Mouse (Mus musculus) fibroblast of lung, adult 2 months (primary cell): ENCODE measurements around the gene Igfbp1.

Source experiments
- DNase-seq: peaks from one replicate; pipeline ENCODE4 v3.0.0-alpha.2; 2011; ENCODE audit warnings: low read depth

Igfbp1 gene

DNA sequence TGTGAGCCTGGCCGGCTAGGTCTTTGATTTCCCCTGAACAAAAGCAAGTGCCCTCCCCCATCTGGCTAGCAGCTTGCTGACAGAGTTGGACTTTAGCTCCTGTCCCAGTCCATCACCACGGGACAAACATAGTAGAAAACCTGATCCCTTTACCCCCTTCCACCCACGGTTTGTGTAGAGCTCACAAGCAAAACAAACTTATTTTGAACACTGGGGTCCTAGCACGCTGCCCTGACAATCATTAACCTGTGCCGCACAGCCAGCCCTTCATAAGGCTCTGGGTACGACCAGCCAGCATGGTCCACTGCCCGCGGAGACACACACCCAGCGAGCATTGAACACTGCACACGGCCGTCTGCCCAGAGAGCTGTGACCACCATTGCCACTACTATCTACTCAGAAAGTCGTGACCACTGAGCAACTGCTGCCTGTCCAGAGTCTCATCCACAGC is at the start of gene Igfbp1:
Gene Igfbp1, plus strand, starts transcription at position 292 of the 451 bp plus-strand sequence.
- DNase-seq, result no peak

DNA sequence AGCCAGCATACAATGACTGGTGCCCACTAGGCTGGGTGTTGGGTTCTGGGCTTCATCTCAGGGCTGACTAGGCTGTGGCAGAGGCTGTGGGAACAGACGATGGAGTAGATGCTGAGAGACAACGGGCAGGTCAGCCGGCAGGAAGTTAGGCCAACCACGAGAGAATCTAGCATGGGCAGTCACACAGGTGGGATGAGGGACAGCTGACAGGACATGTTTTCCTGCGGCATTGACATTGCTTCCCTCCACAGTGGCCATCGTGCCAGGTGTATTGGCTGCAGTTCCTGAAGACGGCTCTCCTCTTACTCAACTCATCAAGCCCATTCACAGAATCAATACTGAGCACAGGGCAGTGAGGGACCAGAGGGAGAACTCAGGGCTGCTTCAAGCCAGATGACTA is 49.6 kb upstream of the Igfbp1 start:
- no peak for DNase-seq

DNA sequence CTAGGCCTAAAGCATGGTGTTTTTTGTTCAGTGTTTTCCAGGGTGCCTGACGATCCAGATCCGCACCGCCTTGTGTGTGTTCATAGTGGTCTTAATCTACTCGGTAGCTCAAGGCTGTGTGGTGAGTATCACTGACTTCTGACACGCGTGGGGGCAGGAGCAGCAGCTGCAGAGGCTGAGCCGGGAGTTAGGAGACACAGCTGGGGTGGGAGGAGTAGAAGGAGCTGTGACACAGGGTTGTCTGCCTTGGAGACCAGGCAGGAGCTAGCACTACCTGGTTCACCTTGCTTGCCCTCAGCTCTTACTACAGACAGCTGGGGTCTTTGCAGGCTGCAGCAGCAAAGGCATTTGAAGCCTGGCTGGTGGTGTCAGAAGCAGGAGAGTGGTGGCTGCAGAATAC is 48.1 kb upstream of the Igfbp1 start:
- no peak for DNase-seq

DNA sequence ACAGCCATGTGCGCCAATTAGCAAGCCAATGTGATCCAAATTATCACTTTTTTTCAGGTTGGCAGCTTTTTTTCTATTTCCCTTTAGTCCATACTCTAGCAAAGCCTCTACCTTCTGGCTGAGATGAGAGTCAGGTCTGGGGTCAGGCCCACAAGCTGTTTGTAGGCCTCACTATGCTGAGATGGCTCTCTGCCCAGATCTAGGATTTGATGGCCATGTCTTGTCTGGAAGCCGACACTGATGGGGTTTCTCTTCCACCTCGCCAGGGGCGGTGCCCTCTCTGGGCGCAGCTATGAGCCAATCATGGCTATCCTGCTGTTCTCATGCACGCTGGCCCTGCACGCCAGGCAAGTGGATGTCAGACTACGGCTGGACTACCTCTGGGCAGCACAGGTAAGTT is 47.1 kb upstream of the Igfbp1 start:
- DNase-seq, result no peak

DNA sequence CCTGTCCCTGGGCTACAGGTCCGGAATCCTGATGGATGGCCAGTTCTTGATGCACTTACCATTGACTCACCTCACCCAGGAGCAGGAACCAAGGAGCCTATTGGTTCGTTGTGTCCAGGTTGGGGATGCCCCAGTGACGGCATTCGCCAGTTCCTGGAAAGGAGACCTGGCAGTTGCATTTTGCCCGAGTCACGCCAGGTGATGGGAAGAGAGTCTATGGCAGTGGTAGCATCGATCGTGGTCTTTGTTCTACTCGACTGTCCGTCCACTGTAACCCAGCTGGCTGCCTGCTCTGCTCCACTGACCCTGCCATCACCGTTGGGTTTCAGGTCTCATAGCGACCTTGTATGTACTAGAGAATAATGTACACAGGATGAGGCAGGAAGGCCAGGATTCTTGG is 45.2 kb upstream of the Igfbp1 start:
- DNase-seq, result no peak

DNA sequence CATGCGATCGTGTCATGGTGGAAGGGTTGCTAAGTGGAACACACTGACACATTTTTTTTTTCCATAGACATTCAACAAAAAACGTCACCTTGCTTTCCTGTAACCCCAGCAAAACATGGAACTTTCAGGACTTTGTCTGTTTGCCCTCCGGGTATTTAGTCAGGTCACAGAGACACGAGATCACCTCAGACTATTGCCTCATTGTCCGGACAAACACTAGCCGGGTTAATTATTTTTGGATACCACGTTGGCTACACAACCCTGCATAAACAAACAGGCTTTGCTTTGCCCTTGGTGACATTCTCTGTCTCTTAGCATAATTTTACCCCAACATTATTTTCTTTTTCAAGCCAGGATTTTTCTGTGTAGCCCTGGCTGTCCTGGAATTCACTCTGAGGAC is 44.5 kb upstream of the Igfbp1 start:
- no peak for DNase-seq

DNA sequence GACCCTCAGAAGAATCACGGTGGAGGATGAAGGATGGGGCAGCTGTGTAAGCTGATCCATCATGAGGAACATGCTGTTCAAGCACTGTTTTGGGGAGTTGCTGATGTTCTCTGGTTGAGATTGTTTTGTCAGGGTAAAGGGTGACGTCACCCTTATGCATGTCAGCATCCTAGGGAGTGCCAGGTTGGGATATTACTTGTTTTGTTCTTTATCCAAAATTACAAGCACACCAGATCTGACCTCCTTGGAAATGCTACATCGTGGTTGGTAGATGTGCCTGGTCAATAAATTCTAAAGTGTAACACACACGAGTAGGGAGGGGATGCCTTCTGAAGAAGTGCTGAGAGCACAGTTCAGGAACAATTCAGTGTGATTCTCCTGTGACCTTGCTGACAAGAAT is 41.2 kb upstream of the Igfbp1 start:
- no peak for DNase-seq

DNA sequence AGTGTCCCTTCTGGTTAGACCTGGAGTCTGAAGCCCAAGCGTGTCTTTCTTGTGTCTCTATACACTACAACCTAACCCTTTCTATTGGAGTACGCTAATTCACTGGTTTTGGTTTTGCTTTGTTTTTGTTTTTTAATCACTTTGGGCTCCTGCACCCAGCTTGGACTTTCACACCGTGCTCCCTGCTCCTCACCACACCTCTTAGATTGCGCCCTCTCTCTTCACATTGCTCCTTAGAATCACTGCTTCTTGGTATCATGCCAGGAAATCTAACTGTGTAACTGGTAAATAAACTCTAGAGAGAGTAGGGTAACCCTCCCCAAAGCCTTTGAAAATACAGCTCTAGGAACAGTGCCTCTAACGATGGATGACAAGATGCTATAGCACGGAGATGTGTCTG is 39.4 kb upstream of the Igfbp1 start:
- DNase-seq, result no peak

DNA sequence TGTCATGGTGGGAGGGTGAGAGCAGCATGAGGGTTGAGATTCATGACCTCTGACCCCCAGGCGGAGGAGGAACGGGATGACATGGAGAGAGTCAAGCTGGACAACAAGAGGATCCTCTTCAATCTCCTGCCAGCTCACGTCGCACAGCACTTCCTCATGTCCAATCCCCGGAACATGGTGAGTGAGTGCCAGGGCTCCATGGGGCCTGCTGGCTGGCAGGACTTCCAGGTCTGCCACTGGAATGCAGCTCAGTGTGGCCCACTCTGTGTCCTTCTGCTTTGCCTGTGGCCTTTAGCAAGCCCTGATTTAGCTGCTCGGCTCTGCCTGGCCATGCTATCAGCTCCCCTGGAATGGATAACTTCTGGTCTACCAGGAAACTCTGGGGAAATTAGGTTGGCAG is 37.4 kb upstream of the Igfbp1 start:
- DNase-seq, result no peak

DNA sequence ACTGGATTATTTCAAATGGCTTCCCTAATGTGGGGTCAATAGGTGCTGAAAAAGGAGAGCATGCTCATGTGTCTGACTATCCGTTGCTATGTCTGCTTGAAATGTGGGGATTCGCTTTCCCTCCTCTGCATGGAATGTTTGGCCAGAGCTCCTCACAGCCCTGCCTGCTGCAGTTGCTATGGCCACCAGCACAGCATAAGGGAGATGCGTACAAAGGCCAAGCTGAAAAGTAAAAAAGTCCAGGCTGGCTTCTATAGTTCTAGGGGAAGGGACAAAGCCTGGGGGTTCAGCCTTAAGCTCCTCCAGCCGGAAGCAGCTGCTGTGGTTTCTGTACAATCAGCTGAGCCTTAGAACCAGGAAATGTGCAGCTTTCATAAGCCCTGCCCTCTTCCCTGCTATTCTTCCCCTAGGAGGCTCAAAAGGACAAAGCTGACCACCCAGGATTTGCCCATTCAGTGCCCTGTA is 36.9 kb upstream of the Igfbp1 start:
- no peak for DNase-seq

DNA sequence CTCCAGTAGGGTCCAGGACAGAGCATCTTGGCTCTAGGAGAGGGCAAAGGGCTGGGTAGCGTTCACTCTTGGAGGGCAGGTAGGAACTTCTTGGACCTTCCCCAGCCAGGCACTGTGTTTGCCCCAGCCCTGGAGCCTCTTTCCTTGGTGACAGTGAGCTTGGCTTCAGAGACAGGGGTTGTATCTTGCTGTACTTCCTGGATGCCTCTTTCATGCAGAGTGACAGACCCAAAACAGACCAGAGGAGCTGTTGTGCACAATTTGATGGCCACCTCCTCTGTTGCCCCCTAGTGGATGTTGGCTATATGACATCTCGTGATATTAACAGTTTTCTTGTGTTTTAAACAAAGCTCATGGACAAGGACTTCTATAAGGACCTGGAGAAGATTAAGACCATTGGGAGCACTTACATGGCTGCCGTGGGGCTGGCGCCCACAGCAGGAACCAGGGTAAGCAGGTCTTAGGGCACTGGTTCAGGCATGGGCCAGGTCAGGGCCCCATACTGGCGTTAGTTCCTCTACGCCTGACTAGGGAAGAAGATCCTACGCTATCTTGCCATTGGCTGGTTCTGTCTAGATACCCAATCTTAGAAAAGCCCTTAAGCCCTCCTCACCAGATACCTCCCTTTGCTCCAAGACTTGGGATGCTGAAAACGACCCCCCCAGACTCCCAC is 35.9 kb upstream of the Igfbp1 start:
- no peak for DNase-seq

DNA sequence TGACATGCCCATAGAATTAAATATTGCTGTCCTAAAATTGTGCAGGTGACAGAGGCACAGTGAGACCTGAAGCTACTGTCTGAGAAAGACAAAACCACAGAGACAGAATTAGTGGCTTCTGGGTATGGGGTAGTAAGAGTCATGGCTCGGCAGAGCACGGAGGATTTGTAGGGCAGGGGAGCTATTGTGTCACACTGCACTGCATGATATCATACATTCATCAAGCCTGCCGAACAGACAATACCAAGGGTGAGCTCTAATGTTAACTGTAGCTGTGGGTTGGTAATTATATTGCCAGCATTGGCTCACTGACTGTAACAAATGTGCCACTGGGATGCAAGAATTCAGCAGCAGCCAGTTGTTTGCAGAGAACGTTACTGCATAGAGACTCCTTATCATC is 33.2 kb upstream of the Igfbp1 start:
- no peak for DNase-seq

DNA sequence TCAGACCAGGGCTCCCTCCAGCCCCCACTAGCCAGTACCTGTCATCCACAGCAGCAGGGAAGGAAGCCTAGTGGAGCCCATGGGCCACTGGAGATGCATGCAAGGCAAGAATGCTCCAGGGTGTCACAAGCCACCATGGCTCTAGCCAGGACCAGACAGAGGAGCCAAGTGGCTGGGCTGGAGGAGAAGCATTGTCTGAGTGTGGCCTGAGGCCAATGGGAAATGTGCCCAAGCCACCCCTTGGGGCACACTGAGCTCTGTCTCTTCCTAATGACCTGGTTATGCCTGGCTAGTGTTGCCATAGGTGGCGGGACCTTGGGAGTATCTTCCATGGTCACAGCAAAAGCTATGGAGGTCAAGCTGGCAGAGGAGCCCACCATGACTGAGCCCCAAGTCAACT is 27.9 kb upstream of the Igfbp1 start:
- no peak for DNase-seq

DNA sequence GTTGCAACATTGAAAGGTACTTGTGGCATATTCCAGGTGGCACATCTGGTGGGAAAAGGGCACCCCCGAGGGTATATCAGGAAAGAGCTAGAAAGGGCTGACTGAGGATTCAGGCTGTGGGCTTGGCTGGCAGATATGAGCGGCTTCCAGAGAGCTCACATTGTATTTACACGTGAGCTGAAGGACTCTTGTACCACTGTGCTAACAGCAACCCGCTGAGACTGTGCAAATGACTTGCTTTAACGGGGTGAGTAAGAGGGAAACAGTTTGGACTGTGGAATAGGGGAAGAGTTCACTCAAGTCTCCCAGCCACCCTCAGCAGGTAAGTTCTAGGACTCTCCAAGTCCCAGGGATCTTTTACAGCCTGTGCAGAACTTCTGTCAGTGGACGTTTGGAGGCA is 23.9 kb upstream of the Igfbp1 start:
- no peak for DNase-seq

DNA sequence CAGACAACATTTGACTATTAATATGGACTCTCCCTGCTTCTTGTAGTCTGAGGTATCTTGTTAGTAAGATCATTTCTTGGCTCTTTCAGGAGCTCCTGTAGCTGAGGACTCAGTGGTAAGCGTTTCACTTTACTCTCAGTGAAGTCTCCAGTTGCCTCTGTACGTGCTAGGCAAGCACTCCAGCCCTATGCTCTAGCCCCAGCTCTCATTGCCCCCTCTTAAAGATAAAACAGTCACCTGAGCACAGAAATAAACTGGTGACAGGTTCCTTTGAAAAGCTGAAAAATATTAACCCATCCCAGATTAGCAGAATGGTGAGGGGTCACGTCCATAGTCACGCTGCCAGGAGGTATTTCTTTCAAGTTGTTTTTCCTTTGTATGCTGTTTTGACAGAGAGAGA is 18.9 kb upstream of the Igfbp1 start:
- DNase-seq, result no peak

DNA sequence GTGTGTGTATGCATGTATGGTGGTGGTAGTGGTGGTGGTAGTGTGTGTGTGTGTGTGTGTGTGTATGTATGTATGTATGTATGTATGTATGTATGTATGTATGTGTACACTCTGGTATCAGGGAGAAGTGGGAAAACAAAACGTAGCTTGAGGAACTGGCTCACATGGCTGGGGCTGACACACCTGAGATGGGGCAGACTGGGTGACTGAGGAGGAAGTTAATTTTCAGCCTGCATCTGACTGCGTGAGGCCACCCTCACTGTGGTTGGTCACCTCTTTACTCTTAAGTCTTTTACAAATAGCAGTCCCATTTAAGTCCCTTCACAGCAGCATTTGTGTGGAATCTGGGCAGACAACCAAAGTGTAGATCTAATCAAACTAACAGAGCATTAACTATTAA is 18.3 kb upstream of the Igfbp1 start:
- DNase-seq, result no peak

DNA sequence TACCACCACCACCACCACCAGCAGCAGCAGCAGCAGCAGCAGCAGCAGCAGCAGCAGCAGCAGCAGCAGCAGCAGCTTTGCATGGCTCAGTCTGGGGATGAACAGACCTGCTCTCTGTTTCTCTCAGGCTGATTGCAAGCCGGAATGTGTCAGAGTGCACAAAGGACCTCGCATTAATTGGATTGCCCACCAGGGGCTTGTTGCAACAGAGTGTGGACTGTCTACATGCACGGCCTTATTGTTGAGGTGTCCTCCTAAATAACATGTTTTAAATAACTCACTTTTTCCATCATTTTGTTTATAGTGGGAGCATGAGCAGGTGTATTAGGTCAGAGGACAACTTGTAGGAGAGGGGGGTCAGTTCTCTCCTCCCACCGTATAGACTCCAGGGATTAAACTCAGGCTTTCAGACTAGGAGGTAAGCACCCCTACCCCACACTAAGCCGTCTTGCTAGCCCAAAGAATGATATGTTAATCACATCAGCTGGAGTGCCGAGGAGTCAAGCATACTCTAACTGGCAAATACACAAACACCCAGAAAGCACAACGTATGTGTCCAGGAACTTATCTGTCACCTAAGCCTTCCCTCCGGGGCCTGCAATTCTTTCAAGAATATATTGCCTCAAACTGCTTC is 15.1 kb upstream of the Igfbp1 start:
- DNase-seq, result no peak

DNA sequence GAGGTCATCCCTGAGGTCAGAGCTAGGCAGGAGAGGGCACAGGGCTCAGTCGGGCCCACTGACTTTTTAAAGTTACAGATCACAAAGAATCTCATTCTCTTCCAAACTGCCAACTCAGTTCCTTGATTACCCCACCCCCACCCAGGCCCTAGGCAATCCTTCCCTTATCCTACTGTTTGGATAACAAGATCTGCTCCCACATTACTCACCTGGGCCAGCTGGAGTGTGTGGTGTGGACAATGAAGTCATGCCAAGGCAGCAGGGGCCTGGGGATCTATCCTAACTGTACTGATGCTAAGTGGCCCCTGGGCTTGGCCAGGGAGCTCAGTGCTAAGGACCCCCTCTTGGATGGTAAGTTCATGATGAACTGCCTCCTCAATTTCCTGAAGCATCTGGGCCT is 13.2 kb upstream of the Igfbp1 start:
- DNase-seq, result no peak

DNA sequence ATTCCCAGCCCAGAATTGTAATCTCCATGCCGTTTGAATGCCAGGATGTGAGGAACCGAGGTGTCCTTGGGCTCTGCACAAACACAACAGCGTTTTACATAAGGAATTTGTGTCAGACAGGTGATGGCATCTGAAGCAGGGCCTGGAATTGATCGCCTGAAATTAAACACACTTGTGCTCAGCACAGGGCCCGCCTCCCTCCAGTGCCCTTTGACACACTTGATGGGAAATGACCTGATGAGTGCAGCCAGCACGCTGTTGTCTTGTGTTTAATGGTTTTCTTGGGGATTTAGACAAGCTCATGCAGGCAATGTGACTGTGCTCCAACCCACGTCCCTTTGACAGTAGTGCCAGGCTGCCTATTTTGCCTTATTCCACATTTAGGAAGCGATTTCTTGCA is 10.1 kb upstream of the Igfbp1 start:
- no peak for DNase-seq

DNA sequence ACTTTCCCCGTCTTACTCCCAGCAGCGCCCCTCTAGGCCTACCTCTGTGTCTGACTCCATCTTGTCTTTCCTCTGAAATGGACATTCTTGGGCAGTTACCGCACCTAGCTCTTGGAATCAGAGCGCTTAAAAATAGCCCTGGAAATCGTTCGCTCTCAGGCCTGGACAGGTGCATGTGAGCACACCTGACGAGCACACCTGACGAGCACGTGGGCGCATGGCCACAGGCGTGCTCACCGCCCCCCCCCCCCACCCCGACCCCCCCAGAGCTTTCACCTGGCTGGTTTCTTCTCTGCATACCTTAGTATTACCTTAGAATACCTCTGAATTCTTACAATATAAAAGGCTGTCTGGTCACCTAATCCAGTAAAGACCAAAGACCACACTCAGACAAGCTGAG is 9.1 kb upstream of the Igfbp1 start, which contains the start of gene Gm11985:
Gene Gm11985, minus strand, starts transcription at position 101 of the 400 bp plus-strand sequence.
- no peak for DNase-seq

DNA sequence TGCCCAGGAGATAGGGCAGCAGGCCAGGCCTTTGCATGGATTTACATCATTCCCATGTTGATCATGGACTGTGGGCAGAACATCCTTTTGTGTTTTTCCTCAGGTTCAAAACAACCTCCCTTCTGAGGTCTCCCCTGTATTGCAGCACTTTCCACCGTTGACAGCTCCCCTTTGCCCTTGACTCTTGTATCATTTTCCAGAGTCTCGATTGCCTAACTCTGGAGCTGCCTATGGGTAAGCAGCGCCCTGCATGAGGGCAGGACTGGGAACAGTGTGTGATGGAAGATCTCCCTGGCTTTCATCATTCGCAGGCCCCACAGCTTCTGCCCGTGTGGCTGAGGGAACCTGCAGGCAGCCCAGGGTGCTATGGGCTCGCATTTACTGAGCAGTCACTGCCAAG is 4.9 kb upstream of the Igfbp1 start:
- DNase-seq, result no peak

DNA sequence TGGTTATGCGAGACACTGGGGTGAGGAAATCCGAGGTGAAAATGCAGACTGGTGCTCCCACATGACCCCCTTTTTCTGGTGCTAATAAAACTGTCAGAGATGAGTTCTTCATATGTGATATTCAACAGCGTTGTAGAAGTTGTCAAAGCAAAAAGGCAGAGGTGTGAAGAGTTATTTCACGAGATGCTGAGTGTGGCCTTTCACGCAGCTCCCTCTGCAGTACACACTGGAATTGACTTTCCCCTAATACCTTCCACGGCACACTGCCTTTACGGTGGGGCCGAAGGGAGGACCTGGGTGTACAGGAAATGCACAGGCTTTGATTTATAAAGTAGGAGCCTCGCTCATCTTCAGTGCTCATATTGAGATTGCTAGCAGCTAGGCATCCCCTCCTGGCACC is 4.4 kb upstream of the Igfbp1 start:
- no peak for DNase-seq

DNA sequence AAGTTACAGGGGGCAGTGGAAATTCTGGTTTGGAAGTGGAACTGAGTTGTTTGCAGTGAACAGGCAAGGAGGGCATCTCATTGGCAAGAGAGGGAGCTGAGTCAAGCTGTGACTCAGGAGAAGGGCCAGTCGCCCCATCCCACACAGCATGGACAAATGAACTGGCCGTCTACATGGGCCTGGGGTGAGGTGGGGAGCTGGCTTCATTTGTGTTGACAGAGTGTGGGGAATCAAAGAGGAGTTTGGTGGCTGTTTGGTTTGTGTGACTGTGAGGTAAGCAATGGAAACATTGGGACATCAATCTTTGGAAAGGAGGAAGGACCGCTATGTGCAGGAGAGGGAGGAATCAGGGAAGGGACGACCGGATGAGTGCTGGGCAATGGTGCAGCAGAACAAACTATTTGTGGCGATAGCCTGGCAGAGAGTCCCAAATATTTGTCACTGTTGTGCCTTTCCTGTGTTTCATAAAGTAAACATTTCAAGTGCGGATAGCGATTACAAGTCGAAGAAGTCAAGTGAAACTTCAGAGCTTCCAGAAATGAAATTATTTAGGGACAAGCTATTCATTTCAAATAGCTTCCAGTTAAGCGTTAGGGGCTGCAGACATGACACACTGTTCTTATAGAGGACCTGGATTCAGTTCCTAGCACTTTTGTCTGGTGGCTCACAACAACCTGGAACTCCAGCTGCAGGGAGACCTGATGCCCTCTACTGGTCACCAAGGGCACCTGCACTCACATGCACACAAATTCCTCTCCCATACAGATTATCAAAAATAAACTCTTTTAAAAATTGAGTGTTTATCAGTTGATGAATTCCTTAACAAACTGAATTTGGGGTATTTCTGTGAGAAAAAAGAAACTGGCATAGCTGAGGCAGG is 2.9 kb upstream of the Igfbp1 start:
- no peak for DNase-seq
